Mouse (Mus musculus): Measurements from ENCODE around the gene Slc1a7.

Gene Slc1a7

DNA sequence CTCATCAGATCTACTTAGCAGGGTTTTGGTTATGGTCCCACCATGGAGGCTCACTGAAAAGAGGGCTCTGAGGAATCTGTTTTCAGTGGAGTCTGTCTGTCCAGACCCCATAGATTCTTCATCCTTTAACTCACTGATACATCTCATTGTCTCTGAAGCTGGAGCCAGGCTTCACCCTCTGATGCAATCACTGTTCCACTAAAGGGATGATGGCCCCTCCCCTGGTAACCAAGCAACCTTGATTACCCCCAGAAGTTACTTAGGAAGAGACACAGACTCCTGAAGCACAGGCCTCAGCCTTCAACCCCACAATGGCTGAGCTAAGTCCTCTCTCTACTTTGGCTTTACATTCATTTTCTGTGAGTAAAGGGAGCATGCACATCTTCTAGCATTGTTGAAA lies 1.6 kb downstream of the Slc1a7 start:
- no peak for DNase-seq (ENCODE audit: low spot score in 2 of 2)

DNA sequence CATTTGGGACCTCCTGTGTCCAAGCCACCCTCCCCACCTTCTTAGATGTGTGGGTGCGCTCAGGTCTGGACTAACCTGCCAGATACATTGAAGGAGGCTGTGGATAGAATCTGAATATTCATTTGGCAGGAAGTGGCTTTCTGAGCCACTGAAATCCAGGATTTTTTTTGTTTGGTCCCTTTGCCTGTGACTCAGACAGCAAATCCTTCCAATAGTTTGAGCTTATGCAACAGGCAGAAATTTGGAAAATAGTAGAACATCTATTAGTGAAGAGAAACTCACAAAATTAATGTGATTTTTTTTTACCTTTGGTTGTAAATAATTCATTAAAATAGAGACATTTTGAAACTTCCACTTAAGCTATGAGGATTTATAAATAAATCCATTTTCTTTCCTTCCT lies 3.0 kb downstream of the Slc1a7 start:
- DNase-seq (ENCODE audit: low spot score in 2 of 2): no peak

DNA sequence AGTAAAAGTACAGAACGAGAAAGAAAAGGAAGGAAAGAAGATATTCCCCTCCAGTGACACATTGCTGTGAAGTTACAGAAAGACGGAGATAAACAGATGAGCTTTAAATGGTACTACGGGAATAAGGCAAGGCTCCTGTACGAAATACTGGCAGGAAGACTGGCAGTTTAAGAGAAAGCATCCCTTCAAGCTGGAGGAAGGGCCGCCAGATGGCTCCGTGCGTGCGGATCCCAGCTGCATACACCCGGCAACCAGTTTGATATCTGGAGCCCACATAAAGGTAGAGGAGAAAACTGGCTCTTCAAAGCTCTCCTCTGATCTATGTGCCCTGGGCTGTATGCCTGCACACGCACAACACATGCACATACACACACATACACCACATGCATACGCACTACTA lies 6.4 kb downstream of the Slc1a7 start:
- DNase-seq (ENCODE audit: low spot score in 2 of 2): no peak

DNA sequence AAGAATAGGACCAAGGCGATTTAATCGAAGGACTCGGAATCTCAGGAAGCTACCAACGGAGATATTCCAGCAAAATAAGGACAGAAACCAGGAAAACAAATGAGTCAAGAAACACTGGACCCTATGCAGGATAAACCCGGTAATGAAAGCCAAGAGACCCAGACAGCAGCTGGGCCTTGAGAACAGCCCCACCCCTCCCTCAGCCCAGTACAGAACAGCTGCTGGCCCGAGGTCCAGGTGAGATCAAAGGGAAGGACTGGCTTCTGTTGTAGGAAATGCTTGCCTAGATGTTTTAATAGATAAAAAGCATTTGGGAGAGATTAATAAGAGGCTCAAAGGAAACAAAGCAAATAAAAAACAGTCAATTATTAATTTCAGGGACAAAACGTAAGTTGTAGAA lies 6.9 kb downstream of the Slc1a7 start:
- no peak for DNase-seq (ENCODE audit: low spot score in 2 of 2)

DNA sequence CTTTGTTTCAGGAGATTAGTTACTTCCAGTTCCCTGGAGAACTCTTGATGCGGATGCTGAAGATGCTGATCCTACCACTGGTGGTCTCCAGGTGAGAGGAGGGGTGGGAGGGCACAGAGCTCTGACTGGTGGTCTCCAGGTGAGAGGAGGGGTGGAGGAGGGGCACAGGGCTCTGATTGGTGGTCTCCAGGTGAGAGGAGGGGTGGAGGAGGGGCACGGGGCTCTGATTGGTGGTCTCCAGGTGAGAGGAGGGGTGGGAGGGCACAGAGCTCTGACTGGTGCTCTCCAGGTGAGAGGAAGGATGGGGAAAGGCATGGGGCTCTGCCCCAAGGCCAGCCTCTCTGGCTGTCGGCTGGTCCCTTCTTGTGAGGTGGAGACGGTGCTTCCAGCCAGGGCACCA lies 9.5 kb downstream of the Slc1a7 start:
- DNase-seq (ENCODE audit: low spot score in 2 of 2): no peak

DNA sequence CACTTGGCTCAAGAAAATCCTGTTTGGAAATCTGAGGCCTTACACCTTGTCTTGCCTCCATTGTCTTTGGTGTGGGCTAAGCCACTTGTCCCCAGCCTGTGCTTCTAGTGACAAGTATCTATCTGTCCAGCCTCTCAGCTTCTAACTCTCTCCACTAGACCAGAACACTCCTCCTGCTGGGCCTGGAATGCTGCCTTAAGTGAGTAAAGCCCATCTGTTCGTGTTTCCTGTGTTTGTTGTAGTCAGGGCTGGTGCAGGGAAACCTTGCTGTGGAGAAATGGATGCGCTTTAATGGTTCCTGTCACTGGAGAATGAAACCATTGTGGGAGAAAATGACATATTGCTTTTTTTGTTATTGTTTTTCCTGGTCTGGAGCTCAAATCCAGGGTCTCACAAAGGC lies 11.4 kb downstream of the Slc1a7 start:
- DNase-seq (ENCODE audit: low spot score in 2 of 2): no peak

DNA sequence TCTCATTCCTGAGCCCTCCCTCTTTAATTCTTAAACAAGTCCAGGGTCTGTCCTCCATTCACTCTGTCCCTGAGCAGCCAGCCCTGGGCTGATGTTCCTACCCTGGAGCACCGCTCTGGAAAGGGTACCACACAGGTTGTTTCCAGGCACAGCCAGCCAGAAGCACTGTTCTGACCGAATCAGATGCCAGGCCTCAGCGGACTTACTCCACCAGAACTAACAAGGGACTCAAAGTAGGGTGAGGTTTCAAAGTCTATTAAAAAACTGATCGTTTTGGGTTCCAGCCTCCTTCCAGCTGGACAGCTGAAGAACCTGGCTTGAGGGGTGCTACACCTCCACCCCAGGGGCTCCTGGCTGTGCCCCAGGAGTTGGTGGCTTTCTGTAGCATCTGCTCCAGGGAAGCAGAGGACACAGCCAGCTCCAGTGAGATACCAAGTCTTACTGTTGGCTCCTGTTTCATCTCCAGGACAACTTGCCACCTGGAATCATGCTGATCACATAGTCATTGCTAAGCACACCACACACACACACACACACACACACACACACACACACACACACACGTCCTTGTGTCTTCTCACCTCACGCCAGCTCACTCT lies 12.0 kb downstream of the Slc1a7 start:
- no peak for DNase-seq (ENCODE audit: low spot score in 2 of 2)

DNA sequence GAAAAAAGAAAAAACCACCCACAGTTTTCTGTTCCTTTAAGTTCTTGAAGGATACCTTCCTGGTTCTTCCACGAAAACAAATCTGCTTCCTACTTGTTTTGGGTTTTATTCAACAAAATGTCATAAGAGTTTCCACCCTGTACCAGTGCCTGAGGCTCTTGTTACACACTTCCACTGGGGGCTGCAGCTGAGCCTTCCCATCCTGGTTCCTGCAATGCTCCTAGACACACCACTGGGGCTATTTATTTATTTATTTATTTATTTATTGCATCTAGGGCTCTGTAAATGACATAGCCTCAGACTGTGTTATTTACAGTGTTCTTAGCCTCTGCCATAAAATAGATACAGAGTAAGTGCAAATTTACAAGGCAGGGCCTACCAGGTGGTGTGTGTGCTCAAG lies 15.6 kb downstream of the Slc1a7 start:
- DNase-seq (ENCODE audit: low spot score in 2 of 2): no peak

DNA sequence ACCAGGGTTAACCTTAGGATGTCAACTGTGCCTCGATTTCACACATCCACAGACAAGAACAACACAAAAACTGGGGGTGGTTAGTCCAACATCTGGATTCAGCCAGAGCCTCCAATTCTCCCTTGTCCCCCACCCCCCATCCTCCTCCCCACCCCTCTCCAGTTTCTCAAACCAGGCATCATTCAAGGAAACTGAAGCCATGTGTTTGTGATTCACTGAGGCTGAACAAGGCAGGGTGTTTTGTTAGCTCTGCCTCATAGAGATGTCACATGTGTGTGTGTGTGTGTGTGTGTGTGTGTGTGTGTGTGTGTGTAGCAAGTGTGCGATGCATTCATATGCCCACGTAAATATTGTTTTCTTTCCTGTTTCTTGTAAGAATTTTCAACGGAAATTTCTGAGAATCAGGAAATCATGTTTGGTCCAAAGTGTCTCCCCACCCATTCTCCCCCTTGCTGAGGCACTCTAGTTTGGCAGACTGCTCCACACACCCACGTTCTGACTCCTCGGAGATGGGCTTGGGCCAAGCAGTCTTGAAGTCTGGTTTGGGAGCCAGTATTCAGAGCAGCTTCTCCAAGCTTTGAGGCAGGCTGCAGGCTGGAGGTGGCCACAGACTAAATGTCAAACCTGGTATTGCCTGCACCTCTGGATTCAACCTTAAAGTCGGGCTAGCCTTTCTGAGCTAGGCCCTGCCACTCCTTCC lies 16.3 kb downstream of the Slc1a7 start:
- DNase-seq (ENCODE audit: low spot score in 2 of 2): peak; percentile 79 to 84

DNA sequence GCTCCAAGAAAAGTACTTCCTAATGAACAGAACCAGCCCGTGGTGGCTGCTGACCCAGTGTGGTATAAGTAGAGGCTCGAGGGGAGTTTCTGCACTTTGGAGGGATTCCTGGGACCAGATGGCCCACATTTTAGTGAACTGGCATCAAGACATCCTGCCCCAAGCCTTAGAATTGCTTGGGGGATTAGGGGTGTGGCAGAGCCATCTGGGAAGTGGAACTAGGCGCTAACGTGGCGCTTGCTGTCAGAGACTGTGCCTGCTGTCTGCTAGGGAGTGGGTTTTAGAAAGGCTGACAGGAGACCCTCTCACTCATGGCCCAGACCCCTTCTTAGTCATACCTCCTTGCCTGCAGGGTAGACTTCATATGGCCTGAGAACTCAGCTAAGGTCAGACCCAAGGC lies 17.7 kb downstream of the Slc1a7 start:
- DNase-seq (ENCODE audit: low spot score in 2 of 2): no peak

DNA sequence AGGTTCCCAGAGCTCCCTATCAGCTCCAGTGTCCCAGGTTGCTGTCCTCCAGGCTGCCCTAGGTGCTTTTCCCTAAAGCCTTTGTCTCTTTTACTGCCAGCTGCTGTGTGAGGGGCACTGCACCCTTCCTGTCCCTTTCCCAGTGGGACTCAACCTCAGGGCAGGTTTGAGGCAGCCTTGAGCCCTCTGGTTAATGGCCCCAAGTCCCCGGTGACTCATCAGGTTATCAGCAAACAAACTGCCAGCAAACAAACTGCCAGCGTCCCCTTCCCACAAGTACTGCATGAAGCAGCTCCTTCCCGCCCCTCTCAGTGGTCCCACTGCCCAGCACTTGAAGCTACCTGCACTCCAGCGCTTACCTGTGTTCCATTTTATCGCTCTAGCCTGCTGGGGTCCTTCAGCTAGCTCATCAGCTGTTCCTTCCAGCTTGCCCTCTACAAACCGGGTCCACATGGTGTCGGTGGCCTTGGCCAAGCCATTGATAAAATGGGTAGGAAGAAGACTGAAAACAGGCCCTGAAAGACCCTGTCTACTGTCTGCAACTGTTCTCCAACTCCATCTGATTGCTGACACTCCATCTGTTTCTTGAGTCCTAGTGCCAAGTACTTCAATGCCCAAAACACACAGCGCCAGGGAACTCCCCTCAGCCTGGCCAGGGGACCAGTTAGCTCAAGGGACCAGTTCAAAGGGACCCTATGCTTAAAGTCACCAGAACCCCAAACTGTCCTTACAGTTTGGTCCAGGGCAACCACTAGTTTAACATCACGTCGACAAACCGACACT lies 18.4 kb downstream of the Slc1a7 start:
- no peak for DNase-seq (ENCODE audit: low spot score in 2 of 2)

DNA sequence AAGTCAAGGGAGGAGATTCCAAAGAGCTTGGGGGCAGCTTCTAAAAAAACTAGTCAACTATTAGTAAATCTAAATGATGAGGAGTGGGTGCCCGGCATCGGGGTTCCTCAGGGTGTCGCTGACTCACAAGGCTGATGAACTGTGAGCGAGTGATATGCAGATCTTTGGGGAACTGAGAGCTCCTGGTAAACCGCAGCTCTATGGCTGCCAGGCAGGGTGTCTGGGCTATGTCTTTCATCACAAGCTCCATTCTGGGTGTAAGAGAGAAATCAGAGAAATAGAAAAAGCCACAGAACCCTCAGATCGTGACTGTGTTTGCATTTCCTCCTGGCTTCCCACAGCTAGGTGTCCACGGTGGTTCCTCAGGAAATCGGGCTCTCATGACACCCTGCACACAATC lies 20.8 kb downstream of the Slc1a7 start:
- DNase-seq (ENCODE audit: low spot score in 2 of 2): no peak

DNA sequence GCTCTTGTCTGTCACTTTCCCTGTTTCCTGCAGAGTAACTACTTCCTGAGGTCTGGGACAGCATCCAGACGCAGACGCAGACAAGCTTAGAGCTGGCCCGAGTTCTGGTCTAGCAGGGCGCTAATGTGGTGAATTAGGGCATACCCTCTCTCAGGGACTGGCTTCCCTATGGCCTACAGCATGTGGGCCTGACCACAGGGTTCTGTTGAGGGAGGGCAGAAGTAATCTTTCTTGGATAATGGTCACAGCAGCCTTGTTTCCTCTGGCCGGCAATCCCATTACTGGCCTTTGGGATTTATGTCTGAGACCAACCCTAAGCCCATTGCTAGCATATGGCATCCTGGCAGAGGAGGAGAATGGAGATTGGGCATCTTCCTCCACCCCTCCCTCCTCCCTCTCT lies 22.7 kb downstream of the Slc1a7 start:
- no peak for DNase-seq (ENCODE audit: low spot score in 2 of 2)

DNA sequence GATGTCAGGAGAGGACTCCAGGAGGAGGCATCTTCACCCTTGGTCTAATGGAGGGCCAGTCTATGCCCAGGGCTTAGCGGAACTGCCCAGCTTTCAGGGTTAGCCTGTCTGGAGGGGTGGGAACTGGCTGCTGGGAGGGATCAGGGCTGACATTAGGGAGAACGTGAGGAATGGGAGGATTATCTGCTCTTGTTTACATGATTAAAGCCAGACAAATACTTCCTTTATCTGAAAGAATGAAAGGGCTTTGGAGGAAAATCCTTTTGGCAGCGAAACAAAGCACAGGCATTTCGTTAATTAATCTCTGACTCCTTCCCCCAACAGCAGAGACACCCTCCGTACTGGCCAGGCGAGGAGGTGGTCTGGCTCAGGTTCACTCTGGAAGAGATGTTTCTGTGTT lies 23.7 kb downstream of the Slc1a7 start:
- no peak for DNase-seq (ENCODE audit: low spot score in 2 of 2)

DNA sequence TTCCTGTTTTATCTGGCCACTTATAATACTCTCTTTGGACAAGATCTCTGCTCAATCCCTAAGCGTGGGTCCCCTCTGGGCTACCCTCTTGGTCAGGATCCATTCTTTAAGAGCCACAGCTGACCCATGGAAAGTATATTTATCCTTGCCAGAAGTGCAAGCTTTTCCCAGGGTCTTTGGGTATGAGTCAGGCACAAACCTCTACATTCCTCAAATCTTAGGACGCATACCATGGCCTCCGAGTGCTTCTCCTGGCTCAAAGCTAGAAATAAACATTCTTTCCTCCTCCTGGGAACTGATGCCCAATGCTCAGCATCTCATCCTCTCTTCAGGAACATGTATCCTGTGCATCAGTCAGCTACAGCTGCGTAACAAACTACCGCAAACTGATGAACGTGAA lies 26.9 kb downstream of the Slc1a7 start:
- no peak for DNase-seq (ENCODE audit: low spot score in 2 of 2)

DNA sequence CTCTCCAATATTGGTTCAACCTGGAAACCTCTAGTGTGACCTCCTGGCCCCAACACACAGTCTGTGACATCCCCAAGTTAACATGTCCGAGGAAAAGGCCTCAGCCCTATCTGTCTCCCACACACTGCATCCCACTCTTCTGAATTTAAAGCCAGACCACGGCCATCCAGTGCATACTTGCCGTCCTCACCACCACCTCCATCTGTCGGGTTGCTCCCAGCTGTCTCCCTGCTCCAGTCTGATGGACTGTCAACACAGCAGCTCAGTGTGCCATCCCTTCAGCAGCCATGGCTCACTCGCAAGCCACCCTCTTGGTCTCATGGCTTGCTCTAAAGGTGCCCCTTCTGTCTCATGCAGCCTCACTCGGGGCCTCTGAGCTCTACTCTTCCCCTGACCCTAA lies 27.6 kb downstream of the Slc1a7 start:
- DNase-seq (ENCODE audit: low spot score in 2 of 2): no peak

DNA sequence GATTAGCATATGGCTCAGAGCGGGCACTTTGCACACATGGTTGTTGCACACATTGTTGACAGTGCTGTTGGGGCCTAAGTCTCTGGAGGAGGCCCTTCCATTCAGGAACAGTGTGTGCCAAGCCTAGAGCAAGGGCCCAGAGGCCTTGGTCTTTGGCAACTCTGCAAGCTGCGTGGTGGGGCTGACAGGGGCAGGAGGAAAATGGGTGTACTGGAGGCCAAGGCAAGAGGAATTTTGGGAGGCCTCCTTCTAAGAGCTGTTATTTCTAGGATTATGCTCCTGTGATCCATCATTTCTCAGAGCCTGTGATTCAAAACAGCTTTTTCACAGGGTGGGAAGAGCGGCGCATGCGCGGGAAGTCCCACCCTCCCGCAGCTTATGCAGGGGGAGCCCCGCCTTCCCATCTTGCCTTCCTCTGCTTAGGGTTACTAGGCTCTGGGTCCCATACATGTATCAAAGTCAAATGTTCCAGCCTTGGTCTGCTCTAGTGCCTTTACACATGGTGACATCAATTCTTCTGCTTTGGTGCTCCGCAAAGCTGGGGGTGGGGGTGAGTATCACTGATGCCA lies 28.4 kb downstream of the Slc1a7 start:
- peak in 1 of 2 experiments; percentile 44 for DNase-seq (ENCODE audit: low spot score in 2 of 2)

DNA sequence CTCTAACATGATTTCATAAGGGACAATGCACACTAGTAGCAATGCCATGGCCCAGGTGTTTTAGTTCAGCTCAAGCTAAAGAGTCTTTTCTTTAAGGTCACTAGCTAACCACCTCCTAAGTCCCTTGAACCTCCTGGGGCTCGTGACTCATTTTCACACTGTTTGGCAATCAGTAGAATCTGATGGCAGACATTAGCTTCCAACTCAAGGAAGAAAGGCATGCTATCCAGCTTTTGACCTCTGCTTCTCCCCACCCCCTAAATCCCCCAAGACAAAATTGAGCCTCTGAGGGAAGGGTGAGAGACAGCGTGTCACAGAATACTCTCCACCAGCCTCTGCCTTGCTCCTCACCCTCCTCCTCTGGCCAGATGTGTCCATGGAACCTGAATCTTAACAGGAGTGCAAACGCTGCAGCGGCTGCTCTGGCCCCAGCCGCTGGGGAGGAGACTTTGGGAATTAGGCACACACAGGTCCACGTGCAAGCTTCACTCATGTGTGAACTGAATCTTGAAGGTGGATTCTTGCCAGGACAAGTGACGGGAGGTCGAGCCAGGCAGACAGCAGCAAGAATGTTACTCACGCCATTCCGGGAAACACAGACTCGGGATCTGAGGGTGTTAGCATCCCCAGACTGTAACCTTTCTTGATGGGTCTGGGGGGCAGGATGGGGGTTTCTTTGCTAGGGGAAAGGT lies 30.7 kb downstream of the Slc1a7 start:
- peak; percentile 58 to 71 for DNase-seq (ENCODE audit: low spot score in 2 of 2)

DNA sequence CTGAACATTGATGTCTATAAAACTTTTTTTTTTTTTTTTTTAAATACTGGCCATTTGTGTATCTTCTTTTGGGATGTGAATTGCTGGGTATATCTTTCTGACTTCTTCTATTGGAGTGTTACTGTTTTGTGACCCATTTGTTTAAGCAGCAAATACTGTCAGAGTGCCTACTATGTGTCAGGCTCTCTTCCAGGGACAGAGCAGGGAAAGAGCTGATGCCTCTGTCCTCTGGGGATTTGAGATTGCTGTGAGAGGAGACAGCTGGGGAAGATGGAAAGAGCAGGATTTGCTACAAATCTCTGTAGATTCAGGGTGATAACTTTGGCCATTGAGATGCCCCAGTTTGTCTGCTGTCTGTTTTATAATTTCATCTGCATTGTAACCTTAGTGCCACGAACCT lies 31.2 kb downstream of the Slc1a7 start:
- no peak for DNase-seq (ENCODE audit: low spot score in 2 of 2)

DNA sequence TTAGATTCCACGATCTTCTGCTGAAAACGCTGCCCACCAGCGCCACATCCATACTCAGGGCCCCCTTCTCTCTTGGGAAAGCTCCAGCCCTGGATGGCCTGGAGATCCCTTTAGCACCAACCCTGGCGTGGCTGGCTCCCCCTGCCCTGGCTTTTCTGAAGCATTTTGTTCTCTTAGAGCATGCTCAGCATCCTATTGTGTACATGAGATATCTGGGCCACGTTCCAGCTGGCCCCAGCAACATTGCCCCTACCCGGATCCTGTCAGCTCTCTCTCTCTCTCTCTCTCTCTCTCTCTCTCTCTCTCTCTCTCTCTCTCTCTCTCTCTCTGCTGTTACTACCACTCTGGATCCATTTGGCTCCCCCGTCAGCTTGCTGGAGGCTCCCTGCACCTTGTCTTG lies 37.2 kb downstream of the Slc1a7 start:
- DNase-seq (ENCODE audit: low spot score in 2 of 2): no peak

DNA sequence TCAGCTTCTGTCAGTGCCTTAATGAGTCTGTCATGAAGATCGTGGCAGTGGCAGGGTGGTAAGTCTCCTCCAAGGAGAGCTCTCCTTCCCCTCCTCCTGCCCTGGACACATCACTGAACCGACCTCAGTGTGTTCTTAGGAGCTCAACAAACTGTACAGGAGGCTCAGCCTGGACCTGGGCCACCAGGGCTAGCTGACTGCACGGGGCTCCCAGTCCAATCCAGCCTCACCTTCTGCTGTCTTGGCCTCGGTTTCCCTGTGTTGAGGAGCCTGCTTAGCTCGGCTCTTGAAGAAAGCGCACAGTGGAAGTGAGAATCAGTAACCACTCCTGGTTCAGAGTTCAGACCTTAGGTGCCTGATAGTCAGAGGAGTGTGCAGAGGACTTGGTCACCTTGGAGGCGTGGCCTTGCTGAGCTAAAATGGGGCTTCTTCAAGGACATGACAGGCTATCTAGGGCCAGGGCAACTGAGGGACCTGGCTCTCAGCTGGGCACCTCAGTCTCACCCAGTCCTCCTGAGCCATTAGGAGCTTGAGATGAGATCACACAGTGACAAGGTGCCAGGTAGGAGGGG lies 39.5 kb downstream of the Slc1a7 start:
- no peak for DNase-seq (ENCODE audit: low spot score in 2 of 2)

DNA sequence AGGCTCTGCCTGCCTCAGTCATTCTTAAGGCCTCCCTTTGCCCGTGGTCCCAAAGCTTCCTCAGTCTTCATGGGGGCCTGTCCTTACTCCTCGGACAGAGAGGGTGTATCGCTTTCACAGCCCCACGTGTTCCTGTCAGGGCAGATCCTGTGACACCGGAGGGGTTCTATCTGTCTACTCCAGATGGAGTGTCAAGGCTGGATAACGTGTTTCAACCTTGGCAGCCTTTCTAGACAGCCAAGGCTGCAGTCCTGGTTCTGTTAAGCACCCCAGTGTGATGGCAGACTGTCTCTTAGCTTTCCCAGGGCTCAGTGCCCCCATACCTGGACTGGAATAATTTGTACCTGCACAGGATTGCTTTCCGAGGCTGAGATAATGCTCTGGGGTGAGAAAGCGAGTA lies 40.4 kb downstream of the Slc1a7 start:
- DNase-seq (ENCODE audit: low spot score in 2 of 2): no peak
